Mouse (Mus musculus) myocyte (in vitro differentiated cells): ENCODE measurements around the gene Isoc2b. TPM values are rescaled to one million over a fixed set of nuclear protein-coding genes. Genes with fewer than 3 reads are reported as not detected.
"Not testable (repeated sequence)": the region's sequence is repeated elsewhere in the genome, so short reads cannot be mapped to it uniquely, and the experiment has no call there.

Experiments
- H3K27me3 ChIP-seq: one replicate; pipeline ENCODE4 v1.6.1; 2011; ENCODE audit not compliant: control insufficient read depth, insufficient read depth, insufficient read length
- H3K36me3 ChIP-seq: one replicate; pipeline ENCODE4 v1.6.1; 2011; ENCODE audit not compliant: control insufficient read depth, insufficient read depth
- H3K4me2 ChIP-seq: one replicate; pipeline ENCODE4 v1.6.1; 2011; ENCODE audit warnings: low read depth, control low read depth
- H3K4me3 ChIP-seq: one replicate; pipeline ENCODE4 v1.5.1; 2011; ENCODE audit warnings: mild to moderate bottlenecking, control low read depth, moderate library complexity
- H3K79me2 ChIP-seq: one replicate; pipeline ENCODE4 v1.6.1; 2011; ENCODE audit not compliant: control insufficient read depth, insufficient read depth
- H3ac ChIP-seq: one replicate; pipeline ENCODE4 v1.6.1; 2011; ENCODE audit not compliant: control insufficient read depth, insufficient read length
- CEBPB ChIP-seq: IDR thresholded peaks from 2 replicates; pipeline ENCODE4 v1.6.1; 2011; ENCODE audit warnings: mild to moderate bottlenecking, moderate library complexity; ENCODE audit not compliant: poor library complexity, insufficient read depth, severe bottlenecking
- E2F4 ChIP-seq: IDR thresholded peaks from one replicate; pipeline ENCODE4 v1.6.1; 2011; ENCODE audit warnings: mild to moderate bottlenecking, control low read depth, moderate library complexity; ENCODE audit not compliant: insufficient read depth
- MAX ChIP-seq: IDR thresholded peaks from one replicate; pipeline ENCODE4 v1.6.1; 2011; ENCODE audit warnings: low read depth, mild to moderate bottlenecking, control low read depth
- MYOD1 ChIP-seq, 3 experiments: IDR thresholded peaks; one replicate each; pipeline ENCODE4 v1.6.1; 2011; ENCODE audit warnings: control low read depth in 2 of 3, low read depth in 2 of 3, mild to moderate bottlenecking in 2 of 3, moderate library complexity in 1 of 3; ENCODE audit not compliant: insufficient read length in 2 of 3, control insufficient read depth in 1 of 3
- MYOG ChIP-seq, 3 experiments: IDR thresholded peaks; one replicate each; pipeline ENCODE4 v1.6.1; 2011; ENCODE audit warnings: control low read depth in 2 of 3, low read depth in 2 of 3, mild to moderate bottlenecking in 2 of 3; ENCODE audit not compliant: insufficient read length in 2 of 3, control insufficient read depth in 1 of 3, insufficient read depth in 1 of 3
- POLR2A ChIP-seq: IDR thresholded peaks from one replicate; pipeline ENCODE4 v1.6.1; 2011; ENCODE audit warnings: low read depth, mild to moderate bottlenecking, control low read depth, moderate library complexity; ENCODE audit not compliant: insufficient read length
- POLR2AphosphoS2 ChIP-seq: IDR thresholded peaks from one replicate; pipeline ENCODE4 v1.6.1; 2011; ENCODE audit warnings: low read depth, control low read depth; ENCODE audit not compliant: insufficient read length
- REST ChIP-seq: IDR thresholded peaks from one replicate; pipeline ENCODE4 v1.6.1; 2011; ENCODE audit warnings: mild to moderate bottlenecking, control low read depth, moderate library complexity; ENCODE audit not compliant: insufficient read depth, insufficient read length
- SRF ChIP-seq: IDR thresholded peaks from one replicate; pipeline ENCODE4 v1.6.1; 2011; ENCODE audit warnings: low read depth; ENCODE audit not compliant: control insufficient read depth, insufficient read length
- TCF12 ChIP-seq: IDR thresholded peaks from one replicate; pipeline ENCODE4 v1.6.1; 2011; ENCODE audit warnings: mild to moderate bottlenecking, control low read depth; ENCODE audit not compliant: poor library complexity, insufficient read depth, severe bottlenecking
- TCF3 ChIP-seq: IDR thresholded peaks from one replicate; pipeline ENCODE4 v1.6.1; 2011; ENCODE audit warnings: low read depth, control low read depth; ENCODE audit not compliant: insufficient read length
- USF1 ChIP-seq: IDR thresholded peaks from one replicate; pipeline ENCODE4 v1.6.1; 2011; ENCODE audit warnings: low read depth, mild to moderate bottlenecking, control low read depth, moderate library complexity
- polyA plus RNA-seq: library from polyadenylated mRNA; unstranded; fragments of >200 nt; fragmentation: generic; extraction: Trizol; gene quantifications from one replicate; pipeline ENCODE4 v1.2.1, GENCODE M21; 2012; ENCODE audit warnings: missing spikeins

Gene Isoc2b
- polyA plus RNA-seq, 1 experiment, result 0.65 TPM

GRCm38 (mm10) chr7:4822162-4822907 lies 47.7 kb downstream of the Isoc2b start:
- H3K27me3 ChIP-seq, result no peaks in the 10 kb centered on the region
- no peak overlapping the region for H3ac ChIP-seq
- no peak for TF ChIP-seq SRF
- no peak for TF ChIP-seq REST
- TF ChIP-seq TCF12, result no peak
- TF ChIP-seq MYOD1 (IDR thresholded peaks at IDR 0.05; ENCODE audit: control insufficient read depth in 1 of 3, insufficient read length in 2 of 3, low read depth in 2 of 3), result no peak
- no peak for TF ChIP-seq MAX
- TF ChIP-seq MYOG (IDR thresholded peaks at IDR 0.05; ENCODE audit: control insufficient read depth in 1 of 3, insufficient read depth in 1 of 3, insufficient read length in 2 of 3, low read depth in 2 of 3), result no peak
- TF ChIP-seq TCF3, result no peak
- no peak for TF ChIP-seq CEBPB
- no peak for TF ChIP-seq USF1
- TF ChIP-seq POLR2A, result no peak
- TF ChIP-seq POLR2AphosphoS2, result no peak
- no peak for TF ChIP-seq E2F4
- no peak overlapping the region for H3K4me3 ChIP-seq
- H3K36me3 ChIP-seq, result no peaks in the 10 kb centered on the region
- H3K79me2 ChIP-seq, result no peaks in the 10 kb centered on the region
- H3K4me2 ChIP-seq, result no peak overlapping the region

GRCm38 (mm10) chr7:4821690-4822089 lies 48.4 kb downstream of the Isoc2b start:
- no peaks in the 10 kb centered on the region for H3K79me2 ChIP-seq
- H3K4me2 ChIP-seq, result no peak overlapping the region
- no peaks in the 10 kb centered on the region for H3K27me3 ChIP-seq
- no peaks in the 10 kb centered on the region for H3K36me3 ChIP-seq
- TF ChIP-seq REST, result no peak
- H3K4me3 ChIP-seq, result no peak overlapping the region
- H3ac ChIP-seq, result no peak overlapping the region

DNA sequence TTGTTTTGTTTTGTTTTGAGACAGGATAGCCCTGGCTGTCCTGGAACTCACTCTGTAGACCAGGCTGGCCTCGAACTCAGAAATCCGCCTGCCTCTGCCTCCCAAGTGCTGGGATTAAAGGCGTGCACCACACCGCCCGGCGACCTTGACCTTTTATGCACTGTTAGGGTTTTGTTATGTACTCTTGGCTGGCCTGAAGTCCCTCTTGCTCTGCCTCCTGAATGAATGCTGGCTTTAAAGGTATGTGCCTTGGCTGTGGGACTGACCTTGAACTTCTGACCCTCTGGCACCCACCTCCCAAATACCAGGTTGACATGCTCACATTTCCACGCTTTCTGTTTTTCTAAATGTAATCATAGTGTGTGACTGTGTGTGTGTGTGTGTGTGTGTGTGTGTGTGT lies 49.1 kb downstream of the Isoc2b start:
- not testable (repeated sequence) for H3K27me3 ChIP-seq, H3K4me2 ChIP-seq, H3K79me2 ChIP-seq, H3K4me3 ChIP-seq, H3ac ChIP-seq, H3K36me3 ChIP-seq

DNA sequence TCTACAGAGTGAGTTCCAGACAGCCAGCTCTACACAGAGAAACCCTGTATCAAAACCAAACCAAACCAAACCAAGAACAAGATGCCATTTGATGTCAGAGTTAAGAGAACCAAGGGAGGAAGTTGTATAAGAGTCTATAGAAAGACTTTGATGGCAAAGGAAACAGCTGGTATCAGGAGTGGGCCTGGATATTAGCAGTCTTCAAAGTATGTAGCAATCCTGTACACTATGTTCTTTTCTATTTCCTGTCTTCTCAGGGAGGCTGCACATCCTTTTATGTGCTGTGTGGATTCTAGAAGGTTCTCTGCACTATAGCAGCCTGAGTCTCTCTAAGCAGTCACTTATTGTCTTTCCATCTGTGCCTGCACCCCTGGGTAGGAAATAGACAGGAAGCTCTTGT lies 53.5 kb downstream of the Isoc2b start:
- Histone ChIP-seq H3ac (no peak overlapping the region), H3K4me3 (no peak overlapping the region), H3K36me3 (no peaks in the 10 kb centered on the region), H3K27me3 (no peaks in the 10 kb centered on the region), H3K79me2 (peaks cover 5% of the 10 kb centered on the region), H3K4me2 (no peak overlapping the region)
- TF ChIP-seq USF1 (no peak), MYOG (IDR thresholded peaks at IDR 0.05; ENCODE audit: control insufficient read depth in 1 of 3, insufficient read depth in 1 of 3, insufficient read length in 2 of 3, low read depth in 2 of 3) (no peak)

DNA sequence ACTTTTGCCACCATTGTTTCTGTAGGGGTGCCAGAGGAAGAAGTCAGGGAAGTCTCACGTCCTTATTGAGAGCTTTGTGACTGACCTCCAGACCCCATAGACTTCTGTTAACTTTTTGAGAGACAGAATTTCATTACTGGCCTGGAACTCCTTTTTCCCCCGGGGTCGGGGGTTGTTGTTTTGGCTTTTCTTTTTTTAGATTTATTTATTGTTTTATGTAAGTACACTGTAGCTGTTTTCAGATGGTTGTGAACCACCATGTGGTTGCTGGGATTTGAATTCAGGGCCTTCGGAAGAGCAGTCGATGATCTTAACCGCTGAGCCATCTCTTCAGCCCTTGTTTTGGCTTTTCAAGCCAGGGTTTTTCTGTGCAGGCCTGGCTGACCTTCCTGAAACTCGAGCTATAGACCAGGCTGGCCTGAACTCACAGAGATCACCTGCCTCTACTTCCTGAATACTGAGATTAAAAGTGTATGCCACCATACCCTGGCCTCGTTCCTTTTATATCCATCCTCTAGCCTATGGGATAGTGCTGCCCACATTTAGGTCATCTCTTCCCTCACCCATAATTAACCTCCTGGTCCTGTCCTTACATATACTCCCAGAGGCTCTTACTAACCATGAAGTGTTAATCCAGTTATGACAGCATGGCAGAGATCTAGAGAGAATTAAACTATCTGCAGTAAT lies 56.8 kb downstream of the Isoc2b start:
- TF ChIP-seq MYOD1 (IDR thresholded peaks at IDR 0.05; ENCODE audit: control insufficient read depth in 1 of 3, insufficient read length in 2 of 3, low read depth in 2 of 3) (no peak), CEBPB (no peak), POLR2AphosphoS2 (no peak), REST (no peak)
- Histone ChIP-seq H3K27me3 (no peaks in the 10 kb centered on the region), H3K79me2 (peaks cover 30% of the 10 kb centered on the region), H3ac (peak overlapping the region; percentile 86), H3K4me2 (peak overlapping the region; percentile 88), H3K36me3 (peaks cover 18% of the 10 kb centered on the region), H3K4me3 (peak overlapping the region; percentile 93)
